Mouse (Mus musculus) common myeloid progenitor, adult 5-6 weeks (primary cell): ENCODE measurements around the gene Rhbg. TPM values are rescaled to one million over a fixed set of nuclear protein-coding genes. Genes with fewer than 3 reads are reported as not detected.

ENCODE experiments used
- ATAC-seq: replicated peaks from 2 replicates; pipeline ENCODE4 v1.8.0; 2016; ENCODE audit warnings: low read depth, mild to moderate bottlenecking, moderate TSS enrichment, inconsistent platforms; ENCODE audit not compliant: poor library complexity, severe bottlenecking
- total RNA-seq: library from RNA; stranded (forward); fragments of 200-1000, 187-1606 nt; gene quantifications from 2 replicates; pipeline ENCODE4 v1.2.3, GENCODE M21; 2017

Gene Rhbg
- total RNA-seq, 1 experiment from 2014 or later = not detected

- ATAC-seq = no peak
Measured at GRCm38 (mm10) chr3:88197741-88198504, 56.6 kb downstream of the Rhbg start.

Other genes starting within 250 kb of the Rhbg start
- gene Hapln2, start 227.1 kb downstream of the Rhbg start, total RNA-seq = not detected in 2 replicates
- gene Gpatch4, start 211.6 kb downstream of the Rhbg start, total RNA-seq = 49.9 and 65.8 TPM in 2 replicates
- 29.6 and 33.9 TPM in 2 replicates for gene Naxe, start 196.2 kb downstream of the Rhbg start, total RNA-seq
- not detected in 2 replicates for gene Ttc24, start 176.4 kb downstream of the Rhbg start, total RNA-seq
- 13.5 and 17.2 TPM in 2 replicates for gene Iqgap3, start 172.7 kb downstream of the Rhbg start, total RNA-seq
- gene Mef2d, start 112.3 kb downstream of the Rhbg start, total RNA-seq = 32.2 and 46.4 TPM in 2 replicates
- gene Gm38392, start 32.5 kb upstream of the Rhbg start, total RNA-seq = not detected in 2 replicates
- 2.6 and 2.8 TPM in 2 replicates for gene Tsacc, start 42.3 kb upstream of the Rhbg start, total RNA-seq
- gene Cct3, start 42.4 kb upstream of the Rhbg start, total RNA-seq = 331 and 375 TPM in 2 replicates
- gene Glmp, start 70.3 kb upstream of the Rhbg start, total RNA-seq = 8.6 and 19.4 TPM in 2 replicates
- gene Tmem79, start 81.4 kb upstream of the Rhbg start, total RNA-seq = 6.7 TPM in 1 of 2 replicates, not detected in the other
- gene Smg5, start 81.6 kb upstream of the Rhbg start, total RNA-seq = 48.9 and 61.2 TPM in 2 replicates
- not detected in 2 replicates for gene Paqr6, start 109.9 kb upstream of the Rhbg start, total RNA-seq
- not detected in 2 replicates for gene Bglap3, start 118.0 kb upstream of the Rhbg start, total RNA-seq
- gene Bglap2, start 124.0 kb upstream of the Rhbg start, total RNA-seq = not detected in 2 replicates
- gene Bglap, start 129.8 kb upstream of the Rhbg start, total RNA-seq = not detected in 2 replicates
- gene Pmf1, start 155.6 kb upstream of the Rhbg start, total RNA-seq = 88.3 and 107 TPM in 2 replicates
- 16.8 and 17.1 TPM in 2 replicates for gene Slc25a44, start 170.4 kb upstream of the Rhbg start, total RNA-seq
- gene Sema4a, start 206.5 kb upstream of the Rhbg start, total RNA-seq = 2.5 and 4.7 TPM in 2 replicates